23 mouse cellular contexts compared by ENCODE assay signal in the genomic region with DNA sequence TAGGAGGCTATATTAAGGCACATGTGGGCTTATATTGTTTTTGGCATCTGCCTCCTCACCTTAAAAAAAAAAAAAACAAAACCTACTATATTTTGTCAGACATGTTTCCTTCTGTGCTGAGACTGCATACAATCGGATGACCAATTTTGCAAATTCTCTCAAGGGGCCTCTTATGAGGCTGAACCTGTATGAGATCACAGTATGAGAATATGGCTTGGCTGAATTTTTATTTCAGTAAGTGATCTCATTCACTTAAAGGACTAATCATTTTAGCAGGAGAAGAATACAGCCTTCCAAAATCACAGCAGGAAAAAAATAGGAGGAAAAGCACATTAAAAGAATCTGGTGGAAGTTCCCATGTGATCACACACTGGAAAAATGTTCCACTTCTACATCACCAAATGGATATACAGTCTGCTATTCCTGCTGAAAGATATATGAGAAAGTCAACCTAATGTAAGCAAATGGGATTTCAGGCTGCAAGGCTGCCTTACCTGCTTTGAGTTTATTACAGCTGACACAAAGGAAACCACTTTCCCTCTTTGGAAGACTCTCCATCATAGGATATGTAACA.
"Had no signal": no experiment of that assay in that cellular context is flagged by ENCODE, and none has a peak within 500 bp of the region (broad histone marks: within the 10 kb centered on the region; RNA-seq: fewer than 3 reads in every experiment).

No protein-coding gene starts in this region.

- H3K9ac ChIP-seq: heart, embryonic 12.5 days; hindbrain, embryonic 12.5 days; hindbrain, embryonic 14.5 days; liver, embryonic 13.5 days; liver, embryonic 15.5 days had no signal

- H3K36me3 ChIP-seq: heart, embryonic 10.5 days; heart, embryonic 12.5 days; hindbrain, embryonic 10.5 days; hindbrain, embryonic 12.5 days; liver, embryonic 13.5 days; liver, embryonic 15.5 days had no signal

- H3K27ac ChIP-seq: gastrocnemius, adult 2 months; heart, embryonic 10.5 days; hindbrain, embryonic 10.5 days; hindbrain, embryonic 12.5 days; hindbrain, embryonic 14.5 days; layer of hippocampus, adult 2 months; left cerebral cortex, adult 2 months; liver, embryonic 13.5 days; liver, embryonic 15.5 days had no signal

- H3K4me3 ChIP-seq: gastrocnemius, adult 2 months; heart, embryonic 10.5 days; heart, embryonic 12.5 days; hindbrain, embryonic 10.5 days; hindbrain, embryonic 12.5 days; layer of hippocampus, adult 2 months; left cerebral cortex, adult 2 months; liver, embryonic 13.5 days; liver, embryonic 15.5 days had no signal

- H3K9me3 ChIP-seq: heart, embryonic 10.5 days; heart, embryonic 12.5 days; hindbrain, embryonic 10.5 days; hindbrain, embryonic 12.5 days; liver, embryonic 13.5 days; liver, embryonic 15.5 days had no signal

- H3K4me1 ChIP-seq: heart, embryonic 10.5 days; hindbrain, embryonic 10.5 days; hindbrain, embryonic 12.5 days; liver, embryonic 13.5 days; liver, embryonic 15.5 days had no signal

- DNase-seq: gastrocnemius, adult 2 months; gastrocnemius, postnatal 10 days; gastrocnemius, postnatal 25 days; heart, adult 18-20 months; kidney, adult 18-20 months; kidney, adult 8-10 months; kidney, postnatal 10 days; kidney, postnatal 25 days; kidney, postnatal 4 days; liver; liver, embryonic 13.5 days had no signal

- H3K4me2 ChIP-seq: heart, embryonic 12.5 days; hindbrain, embryonic 12.5 days; hindbrain, embryonic 14.5 days; liver, embryonic 11.5 days; liver, embryonic 13.5 days; liver, embryonic 15.5 days had no signal

- H3K27me3 ChIP-seq: heart, embryonic 12.5 days; hindbrain, embryonic 12.5 days; liver, embryonic 13.5 days; liver, embryonic 15.5 days had no signal

- ATAC-seq: hindbrain, embryonic 16.5 days; inflammation-experienced regulatory T-cells, adult 6 months; intestine, postnatal 0 days had no signal
